Mouse (Mus musculus): ENCODE data around the gene Ptpru. TPM values are rescaled to one million over a fixed set of nuclear protein-coding genes. Genes with fewer than 3 reads are reported as not detected.

Gene Ptpru
- polyA plus RNA-seq, 1 experiment from 2014 or later, result 7.6 TPM

DNA sequence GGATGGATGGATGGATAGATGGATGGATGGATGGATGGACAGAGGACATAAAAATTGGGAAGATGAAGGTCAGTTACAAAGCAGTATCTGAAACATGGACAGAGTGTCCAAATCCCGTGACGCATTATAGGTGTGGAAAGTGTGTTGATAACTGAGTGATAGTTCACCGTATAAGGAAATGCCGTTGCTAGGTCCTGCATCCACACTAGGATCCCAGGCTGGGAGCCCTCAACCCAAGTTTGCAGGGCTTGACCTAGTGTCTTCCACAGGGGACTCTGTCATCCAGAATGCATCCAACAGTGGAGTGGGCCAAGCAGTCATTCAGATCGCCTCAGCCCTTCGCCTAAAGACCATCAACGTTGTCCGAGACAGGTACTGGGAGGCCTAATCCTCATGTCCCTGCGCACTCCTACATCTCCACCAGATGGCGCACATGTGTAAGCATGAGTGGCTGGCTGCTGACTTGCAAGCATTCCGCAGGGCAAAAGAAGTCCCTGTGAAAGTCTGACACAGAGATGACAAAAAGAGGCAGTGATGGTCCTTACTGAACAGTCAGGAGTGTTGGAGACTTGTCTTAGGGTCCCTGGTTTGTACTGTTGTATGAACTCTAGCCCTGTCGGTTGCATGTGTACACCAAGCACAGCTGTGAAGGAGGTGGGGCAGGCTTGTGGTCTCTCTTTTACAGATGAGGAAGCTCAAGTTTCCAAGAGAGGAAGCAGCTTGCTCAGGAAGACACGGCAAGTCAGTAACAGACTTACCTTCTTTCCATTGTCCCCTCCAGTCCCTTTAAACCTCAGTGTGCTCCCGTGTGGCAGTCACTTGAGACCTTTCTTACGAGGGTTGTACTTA, 22.6 kb upstream of the Ptpru start:
- DNase-seq (ENCODE audit: low spot score), result peak; percentile 87
- Histone ChIP-seq H3K9me3 (no peaks in the 10 kb centered on the region), H3K27me3 (ENCODE audit: insufficient read depth, poor library complexity, severe bottlenecking) (no peaks in the 10 kb centered on the region), H3K4me3 (no peak overlapping the region), H3K36me3 (peaks cover 50% of the 10 kb centered on the region), H3K4me1 (no peaks in the 10 kb centered on the region; the same call in 1 of the 2 replicates), H3K27ac (no peak overlapping the region)
- WGBS, result 50% methylated on average over 15 of the region's 15 CpGs

GRCm38 (mm10) chr4:131854950-131855349, 16.9 kb upstream of the Ptpru start:
- H3K36me3 ChIP-seq, result peaks cover 19% of the 10 kb centered on the region
- H3K4me1 ChIP-seq, result peaks cover 2% of the 10 kb centered on the region

DNA sequence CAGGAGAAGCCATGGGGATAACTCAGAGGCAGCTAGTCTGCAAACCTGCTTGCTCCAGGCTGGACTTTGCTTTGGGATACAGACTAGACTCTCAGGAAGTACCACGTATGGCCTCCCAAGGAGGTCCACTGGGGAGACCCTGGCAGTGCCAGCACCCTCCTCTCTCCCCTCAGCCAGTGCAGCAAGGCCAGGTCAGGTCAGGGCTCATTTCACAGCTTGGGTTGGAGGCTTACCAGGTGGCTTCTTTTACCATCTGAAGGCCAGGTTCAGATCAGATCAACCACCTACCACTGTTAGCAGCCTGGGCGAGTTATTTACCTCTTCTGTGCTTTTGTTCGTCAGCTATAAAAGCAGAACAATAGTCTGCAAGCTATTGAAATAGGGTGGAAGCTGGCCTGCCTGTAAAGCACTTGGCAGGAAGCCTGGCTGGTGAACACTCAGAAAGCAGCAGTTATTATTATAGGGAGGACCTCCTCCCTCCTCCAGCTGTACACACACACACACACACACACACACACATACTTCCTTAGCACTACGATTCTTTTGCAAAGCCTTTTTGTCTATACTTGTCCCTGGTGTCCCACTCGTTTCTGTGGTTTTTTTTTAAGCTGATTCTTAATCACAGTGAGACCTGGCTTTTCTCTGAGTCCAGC, 12.0 kb upstream of the Ptpru start:
- Histone ChIP-seq H3K27ac (peak overlapping the region; percentile 48; the same call in 1 of the 2 replicates), H3K4me3 (no peak overlapping the region), H3K4me1 (peaks cover 19% of the 10 kb centered on the region), H3K9me3 (no peaks in the 10 kb centered on the region), H3K27me3 (ENCODE audit: insufficient read depth, poor library complexity, severe bottlenecking) (no peaks in the 10 kb centered on the region), H3K36me3 (peaks cover 7% of the 10 kb centered on the region; the same call in 1 of the 2 replicates)
- no peak for DNase-seq (ENCODE audit: low spot score)
- 58% methylated on average over 5 of the region's 5 CpGs for WGBS

More at GRCm38 (mm10) chr4:131854950-131855349, 16.9 kb upstream of the Ptpru start:
- 78% methylated on average over 5 of the region's 5 CpGs for WGBS
- H3K4me3 ChIP-seq, result no peak overlapping the region
- no peaks in the 10 kb centered on the region for H3K9me3 ChIP-seq
- no peaks in the 10 kb centered on the region for H3K27me3 ChIP-seq (ENCODE audit: insufficient read depth, poor library complexity, severe bottlenecking)
- H3K27ac ChIP-seq, result no peak overlapping the region
- DNase-seq (ENCODE audit: low spot score), result no peak

- DNase-seq (ENCODE audit: low spot score), result no peak
- Histone ChIP-seq H3K9me3 (no peaks in the 10 kb centered on the region), H3K4me1 (peaks cover 32% of the 10 kb centered on the region), H3K27me3 (ENCODE audit: insufficient read depth, poor library complexity, severe bottlenecking) (no peaks in the 10 kb centered on the region), H3K36me3 (peaks cover 7% of the 10 kb centered on the region; the same call in 1 of the 2 replicates), H3K4me3 (no peak overlapping the region), H3K27ac (peak overlapping the region; percentile 62)
- 68% methylated on average over 6 of the region's 6 CpGs for WGBS
Observed at GRCm38 (mm10) chr4:131848082-131848481, 10.0 kb upstream of the Ptpru start.

DNA sequence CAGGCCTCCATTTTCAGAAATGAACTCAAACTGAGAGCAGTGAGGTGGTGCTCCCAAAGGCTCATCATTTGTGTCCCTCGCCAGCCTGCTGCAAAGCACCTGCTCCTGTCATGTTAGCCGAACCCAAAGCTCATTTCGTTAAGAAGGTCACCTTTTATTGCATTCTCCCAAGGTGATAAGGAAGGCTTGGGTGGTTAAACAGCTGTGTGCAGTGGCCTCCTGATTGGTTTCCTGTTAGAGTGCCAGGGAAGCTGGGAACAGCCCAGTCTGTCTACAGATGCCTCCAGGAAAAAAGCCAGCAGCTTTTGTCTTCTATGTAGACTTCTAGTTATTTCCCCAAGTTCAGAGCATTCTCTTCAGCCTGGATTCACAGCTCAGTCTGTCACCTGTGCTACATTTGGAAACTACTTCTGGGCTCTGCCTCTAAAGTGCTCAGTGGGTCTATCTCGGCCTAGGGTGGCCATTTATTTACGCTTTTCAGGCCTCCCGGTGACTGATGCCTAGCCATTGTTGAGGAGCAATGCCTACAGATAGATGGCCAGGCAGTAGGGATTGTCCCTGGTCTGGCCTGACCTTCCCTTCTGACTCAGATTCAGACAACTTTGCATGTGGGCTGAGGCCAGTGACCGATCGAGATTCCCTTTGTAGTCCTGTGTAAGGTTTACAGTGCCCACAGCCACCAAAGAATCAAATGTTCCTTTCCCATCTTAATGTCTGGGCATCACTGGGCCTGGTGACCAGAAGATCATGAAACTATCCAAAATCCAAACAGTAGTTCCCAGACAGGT, 8.1 kb upstream of the Ptpru start:
- no peak for DNase-seq (ENCODE audit: low spot score)
- H3K9me3 ChIP-seq, result no peaks in the 10 kb centered on the region
- H3K36me3 ChIP-seq, result peaks cover 7% of the 10 kb centered on the region; the same call in 1 of the 2 replicates
- H3K4me1 ChIP-seq, result peaks cover 32% of the 10 kb centered on the region
- peaks cover 6% of the 10 kb centered on the region; the same call in 1 of the 2 replicates for H3K27me3 ChIP-seq (ENCODE audit: insufficient read depth, poor library complexity, severe bottlenecking)
- H3K4me3 ChIP-seq, result no peak overlapping the region
- WGBS, result 83% methylated on average over 8 of the region's 8 CpGs
- no peak overlapping the region for H3K27ac ChIP-seq

GRCm38 (mm10) chr4:131843290-131843743, 5.2 kb upstream of the Ptpru start, which contains the start of gene Mecr:
Gene Mecr (plus strand): TSS chr4:131843470.
- Histone ChIP-seq H3K9me3 (no peaks in the 10 kb centered on the region), H3K27me3 (ENCODE audit: insufficient read depth, poor library complexity, severe bottlenecking) (peaks cover 24% of the 10 kb centered on the region; the same call in 1 of the 2 replicates), H3K4me3 (peak within 1 kb of the TSS; percentile 99), H3K4me1 (peaks cover 21% of the 10 kb centered on the region), H3K36me3 (0 out of 2 replicates have a peak, but pooled peaks cover 2% of the 10 kb centered on the region), H3K27ac (peak within 1 kb of the TSS; percentile 89)
- whole genome bisulfite sequencing, result under 1% methylated on average over 37 of the region's 37 CpGs
- DNase-seq (ENCODE audit: low spot score), result peak; percentile 96

- WGBS, result under 1% methylated on average over 70 of the region's 76 CpGs
- Histone ChIP-seq H3K4me1 (peaks cover 37% of the 10 kb centered on the region), H3K4me3 (peak overlapping the region; percentile 73), H3K27ac (peak overlapping the region; percentile 86), H3K36me3 (no peaks in the 10 kb centered on the region), H3K9me3 (no peaks in the 10 kb centered on the region), H3K27me3 (ENCODE audit: insufficient read depth, poor library complexity, severe bottlenecking) (peaks cover 65% of the 10 kb centered on the region)
- DNase-seq (ENCODE audit: low spot score), result no peak
Observed at GRCm38 (mm10) chr4:131836891-131837491, 1.1 kb downstream of the Ptpru start.

DNA sequence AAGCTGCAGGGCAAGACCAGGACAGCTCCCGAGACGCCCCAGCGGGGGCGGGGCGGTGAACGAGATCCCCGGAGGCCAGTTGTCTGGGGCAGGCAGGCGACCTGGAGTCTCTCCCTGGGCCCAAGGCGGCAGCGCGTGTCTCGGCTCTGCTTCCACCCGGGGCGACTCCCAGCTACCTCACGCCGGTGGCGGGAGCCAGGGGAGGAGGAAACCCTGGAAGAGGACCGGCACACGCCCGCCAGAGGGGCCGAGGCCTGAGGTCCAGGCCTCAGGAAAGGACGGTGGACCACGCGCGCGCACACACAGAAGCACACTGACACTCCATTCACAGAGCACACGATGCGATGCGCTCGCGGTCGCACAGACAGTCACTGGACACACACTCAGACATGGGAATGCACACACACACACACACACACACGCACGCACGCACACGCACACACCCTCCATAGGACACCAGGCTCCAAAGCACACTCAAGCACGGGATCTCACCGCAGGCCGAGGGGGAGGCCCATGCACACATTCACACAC, 1.7 kb downstream of the Ptpru start:
- H3K4me3 ChIP-seq, result peak overlapping the region; percentile 73
- H3K9me3 ChIP-seq, result no peaks in the 10 kb centered on the region
- peaks cover 37% of the 10 kb centered on the region for H3K4me1 ChIP-seq
- no peak for DNase-seq (ENCODE audit: low spot score)
- peaks cover 65% of the 10 kb centered on the region for H3K27me3 ChIP-seq (ENCODE audit: insufficient read depth, poor library complexity, severe bottlenecking)
- WGBS, result 2% methylated on average over 39 of the region's 39 CpGs
- H3K36me3 ChIP-seq, result no peaks in the 10 kb centered on the region
- H3K27ac ChIP-seq, result peak overlapping the region; percentile 86

GRCm38 (mm10) chr4:131833971-131834609, 4.0 kb downstream of the Ptpru start:
- Histone ChIP-seq H3K4me1 (peaks cover 46% of the 10 kb centered on the region), H3K36me3 (no peaks in the 10 kb centered on the region), H3K27ac (no peak overlapping the region), H3K4me3 (no peak overlapping the region), H3K9me3 (no peaks in the 10 kb centered on the region), H3K27me3 (ENCODE audit: insufficient read depth, poor library complexity, severe bottlenecking) (peaks cover 61% of the 10 kb centered on the region)
- 33% methylated on average over 9 of the region's 9 CpGs for WGBS
- no peak for DNase-seq (ENCODE audit: low spot score)

- Histone ChIP-seq H3K4me3 (no peak overlapping the region), H3K9me3 (no peaks in the 10 kb centered on the region), H3K36me3 (no peaks in the 10 kb centered on the region), H3K4me1 (peaks cover 48% of the 10 kb centered on the region), H3K27me3 (ENCODE audit: insufficient read depth, poor library complexity, severe bottlenecking) (peaks cover 59% of the 10 kb centered on the region), H3K27ac (no peak overlapping the region; the same call in 1 of the 2 replicates)
- WGBS, result 62% methylated on average over 3 of the region's 3 CpGs
- DNase-seq (ENCODE audit: low spot score), result no peak
Observed at GRCm38 (mm10) chr4:131832759-131833407, 5.2 kb downstream of the Ptpru start.

DNA sequence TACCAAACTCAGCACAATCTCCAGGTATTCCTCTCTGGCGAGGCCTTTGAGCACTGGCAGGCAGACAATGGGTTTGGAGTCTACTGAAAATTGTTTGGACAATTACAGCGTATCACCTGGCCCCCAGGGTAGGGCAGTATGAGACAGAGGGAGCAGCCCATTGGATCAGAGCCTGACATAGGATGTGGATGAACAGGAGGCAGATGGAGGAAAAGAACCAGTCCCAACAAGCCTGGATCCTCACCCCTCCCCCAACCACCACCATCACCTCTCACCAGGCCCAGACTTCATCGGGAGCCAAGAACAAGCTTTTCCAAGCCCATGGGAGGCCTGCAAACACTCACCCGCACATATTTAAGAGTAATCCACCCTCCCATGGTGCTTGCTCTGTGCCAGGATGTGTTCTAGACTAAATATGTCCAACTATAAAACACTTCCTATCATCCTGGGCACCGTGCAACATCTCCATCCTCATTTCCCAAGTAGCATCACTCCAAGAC, 6.5 kb downstream of the Ptpru start:
- 81% methylated on average over 5 of the region's 5 CpGs for WGBS
- Histone ChIP-seq H3K27me3 (ENCODE audit: insufficient read depth, poor library complexity, severe bottlenecking) (peaks cover 48% of the 10 kb centered on the region), H3K4me3 (no peak overlapping the region), H3K4me1 (peaks cover 51% of the 10 kb centered on the region), H3K9me3 (no peaks in the 10 kb centered on the region), H3K27ac (no peak overlapping the region), H3K36me3 (no peaks in the 10 kb centered on the region)
- no peak for DNase-seq (ENCODE audit: low spot score)
